In the genomic region with DNA sequence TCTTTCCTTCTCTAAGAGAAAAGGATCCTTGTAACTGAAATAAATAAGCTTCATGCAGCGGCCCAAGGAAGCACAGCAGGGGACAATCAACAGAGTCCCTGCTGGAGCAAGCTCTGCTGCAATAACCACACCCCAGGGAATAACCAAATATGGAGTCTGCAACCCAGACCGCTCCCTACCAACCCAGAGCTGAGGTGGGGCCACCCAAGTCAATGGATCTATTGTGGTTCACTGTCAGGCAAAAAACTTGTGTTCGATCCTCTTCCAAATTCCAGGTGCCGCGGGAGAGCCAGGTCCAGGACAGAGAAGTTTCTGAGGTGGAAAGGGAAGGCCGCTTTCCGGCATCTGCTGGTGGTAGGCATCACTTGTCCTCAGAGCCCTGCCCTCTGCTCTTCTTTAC, we compare ENCODE assay signal across 18 mouse cellular contexts.
"Had no signal": no experiment of that assay in that cellular context is flagged by ENCODE, and none has a peak within 500 bp of the region (broad histone marks: within the 10 kb centered on the region; RNA-seq: fewer than 3 reads in every experiment).

No protein-coding gene starts in this region.

- H3K27ac ChIP-seq: midbrain, embryonic 10.5 days; midbrain, embryonic 13.5 days; midbrain, embryonic 15.5 days; neural tube, embryonic 13.5 days; neural tube, embryonic 15.5 days had no signal

- H3K4me1 ChIP-seq: midbrain, embryonic 10.5 days; midbrain, embryonic 13.5 days; midbrain, embryonic 15.5 days; neural tube, embryonic 13.5 days; neural tube, embryonic 15.5 days had no signal

- H3K4me3 ChIP-seq: midbrain, embryonic 10.5 days; midbrain, embryonic 13.5 days; midbrain, embryonic 15.5 days; myocyte; neural tube, embryonic 13.5 days; neural tube, embryonic 15.5 days had no signal

- H3K27me3 ChIP-seq: midbrain, embryonic 13.5 days; midbrain, embryonic 15.5 days; neural tube, embryonic 13.5 days had no signal

- ATAC-seq: midbrain, embryonic 13.5 days; midbrain, embryonic 15.5 days had no signal

- DNase-seq: lung, adult 18-20 months; lung, postnatal 10 days; lung, postnatal 4 days; retina, postnatal 1 day; right cerebral cortex, adult 18-20 months; right cerebral cortex, postnatal 25 days; right cerebral cortex, postnatal 4 days; spleen, adult 18-20 months; thymus, adult 2 months; thymus, postnatal 25 days; thymus, postnatal 4 days had no signal

- H3K9ac ChIP-seq: lung, embryonic 14.5 days; midbrain, embryonic 13.5 days; midbrain, embryonic 15.5 days; neural tube, embryonic 13.5 days; neural tube, embryonic 15.5 days had no signal

- H3K4me2 ChIP-seq: lung, embryonic 14.5 days; midbrain, embryonic 13.5 days; midbrain, embryonic 15.5 days; neural tube, embryonic 13.5 days; neural tube, embryonic 15.5 days had no signal

- H3K9me3 ChIP-seq: midbrain, embryonic 10.5 days; midbrain, embryonic 13.5 days; midbrain, embryonic 15.5 days; neural tube, embryonic 13.5 days; neural tube, embryonic 15.5 days had no signal

- H3K36me3 ChIP-seq: midbrain, embryonic 10.5 days; midbrain, embryonic 13.5 days; midbrain, embryonic 15.5 days; neural tube, embryonic 13.5 days; neural tube, embryonic 15.5 days had no signal
